Mouse (Mus musculus) heart, adult 18-20 months (tissue): ENCODE data around the gene Adam23. TPM values are rescaled to one million over a fixed set of nuclear protein-coding genes. Genes with fewer than 3 reads are reported as not detected.
A peak's percentile ranks its signal among the peaks of the same experiment; 100 is the strongest.

Experiments
- DNase-seq, 2 experiments: peaks; one replicate each; pipeline ENCODE4 v3.0.0; 2021 to 2022; ENCODE audit warnings: mixed read lengths in 1 of 2
- total RNA-seq, 2 experiments: library from RNA; stranded (reverse); gene quantifications; 2 replicates each; pipeline ENCODE4 v1.2.3; 2021

Gene Adam23
- total RNA-seq, 2 experiments from 2014 or later: 2.0 to 2.6 TPM

GRCm38 (mm10) chr1:63478946-63479345 is 33.3 kb downstream of the Adam23 start:
- peak; percentile 29 to 44 for DNase-seq

DNA sequence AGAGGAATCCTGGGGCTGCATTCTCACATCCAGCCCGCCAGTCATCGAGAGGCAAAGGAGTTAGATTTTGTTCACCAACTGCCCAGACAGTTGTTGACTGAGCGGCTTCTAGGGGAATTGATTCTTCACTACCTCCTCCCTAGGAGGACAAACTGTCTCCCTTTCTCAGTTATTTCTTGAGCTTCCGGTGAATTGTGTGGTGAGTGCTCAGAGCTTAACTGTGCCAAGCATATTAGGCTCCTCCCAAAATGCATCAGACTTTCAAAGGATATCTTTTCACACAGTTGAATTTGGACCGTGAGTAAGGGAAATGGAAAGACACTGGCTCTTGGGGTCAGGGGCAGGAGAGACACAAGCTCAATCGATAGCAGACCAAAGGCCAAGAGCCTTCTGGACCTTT is 39.0 kb downstream of the Adam23 start:
- no peak for DNase-seq

- DNase-seq: no peak
These were observed 41.0 kb downstream of the Adam23 start for GRCm38 (mm10) chr1:63486646-63487045.

DNA sequence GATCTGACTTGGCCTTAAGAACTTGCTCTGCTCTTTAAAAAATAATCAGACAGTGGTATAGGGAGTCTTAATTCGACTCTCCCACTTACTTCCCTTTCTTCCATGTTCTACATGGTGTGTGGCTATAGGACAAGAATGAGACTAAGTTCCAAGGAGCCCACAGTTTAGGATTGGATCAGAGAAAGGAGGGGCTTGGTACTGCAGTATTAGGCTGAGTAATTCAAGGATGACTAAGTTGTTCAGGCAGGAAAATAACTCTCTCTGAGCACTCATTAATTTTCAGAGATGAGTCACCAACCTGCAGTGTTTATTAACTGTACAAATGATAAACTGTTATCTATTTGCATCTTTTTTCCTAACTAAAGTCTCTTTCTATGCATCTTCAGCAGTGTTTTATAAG is 45.3 kb downstream of the Adam23 start:
- no peak for DNase-seq

- DNase-seq: no peak
These were observed 47.6 kb downstream of the Adam23 start for GRCm38 (mm10) chr1:63493325-63493724.

DNA sequence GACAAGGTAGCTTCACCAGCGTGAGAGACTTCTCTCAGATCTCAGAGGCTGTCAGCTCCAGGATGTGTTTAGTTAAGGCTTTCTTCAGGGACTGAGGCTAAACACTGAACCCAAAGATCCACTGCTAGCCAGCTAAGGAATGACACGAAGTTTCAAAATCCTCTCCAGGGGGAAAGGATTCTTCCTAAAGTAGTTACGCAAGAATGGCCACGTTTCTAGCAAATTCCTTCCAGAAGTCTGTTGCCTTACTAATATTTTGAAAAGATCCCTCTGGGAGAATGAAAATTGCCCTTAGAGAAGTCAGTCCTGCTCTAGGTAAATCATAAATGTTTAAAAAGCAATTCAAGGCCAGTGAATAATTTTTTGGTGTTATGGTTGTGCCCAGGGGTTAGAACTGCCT is 61.7 kb downstream of the Adam23 start:
- DNase-seq: peak in 1 of 2 experiments; percentile 1

GRCm38 (mm10) chr1:63508801-63509200 is 63.1 kb downstream of the Adam23 start:
- DNase-seq: no peak

DNA sequence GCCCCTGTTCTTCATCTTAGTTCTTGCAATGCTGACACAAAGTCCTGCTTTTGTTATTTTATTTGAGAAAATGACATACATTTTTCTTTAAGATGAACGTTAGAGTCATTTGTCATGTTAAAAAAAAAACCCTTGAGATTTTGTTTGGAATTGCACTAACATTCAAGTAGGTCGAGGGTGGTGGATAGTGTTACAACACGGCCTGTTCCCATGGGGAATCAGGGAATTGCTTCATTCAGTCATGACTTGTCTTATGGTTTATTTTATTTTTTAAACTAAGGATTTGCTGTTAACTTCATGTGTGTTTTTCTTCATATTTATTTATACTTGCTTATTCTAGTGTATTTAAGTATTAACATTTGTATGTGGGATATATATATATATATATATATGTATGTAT is 65.7 kb downstream of the Adam23 start:
- DNase-seq: peak in 1 of 2 experiments; percentile 4

- DNase-seq: no peak
These were observed 72.1 kb downstream of the Adam23 start for GRCm38 (mm10) chr1:63517800-63518199.

DNA sequence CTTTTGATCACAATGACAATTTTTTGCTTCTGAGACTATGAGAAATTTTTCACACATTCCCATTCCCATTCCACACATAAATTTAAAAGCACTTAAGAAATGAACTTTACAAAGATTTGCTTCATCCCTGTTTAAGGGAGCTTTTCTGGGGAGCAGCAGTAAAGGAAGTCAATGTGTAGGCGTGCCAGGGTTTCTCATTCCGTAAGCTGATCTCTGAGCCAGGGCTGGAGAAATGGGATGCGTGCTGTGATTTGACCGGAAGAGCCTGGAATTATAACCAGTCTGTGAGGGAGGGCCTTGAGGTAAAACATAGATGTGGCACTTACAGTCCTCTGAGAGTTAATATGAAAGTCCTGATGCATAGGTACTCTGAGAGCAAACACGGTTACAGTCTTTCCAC is 73.1 kb downstream of the Adam23 start:
- DNase-seq: no peak

- DNase-seq: no peak
These were observed 84.2 kb downstream of the Adam23 start for GRCm38 (mm10) chr1:63529901-63530300.

GRCm38 (mm10) chr1:63534271-63534827 is 88.7 kb downstream of the Adam23 start:
- no peak for DNase-seq

DNA sequence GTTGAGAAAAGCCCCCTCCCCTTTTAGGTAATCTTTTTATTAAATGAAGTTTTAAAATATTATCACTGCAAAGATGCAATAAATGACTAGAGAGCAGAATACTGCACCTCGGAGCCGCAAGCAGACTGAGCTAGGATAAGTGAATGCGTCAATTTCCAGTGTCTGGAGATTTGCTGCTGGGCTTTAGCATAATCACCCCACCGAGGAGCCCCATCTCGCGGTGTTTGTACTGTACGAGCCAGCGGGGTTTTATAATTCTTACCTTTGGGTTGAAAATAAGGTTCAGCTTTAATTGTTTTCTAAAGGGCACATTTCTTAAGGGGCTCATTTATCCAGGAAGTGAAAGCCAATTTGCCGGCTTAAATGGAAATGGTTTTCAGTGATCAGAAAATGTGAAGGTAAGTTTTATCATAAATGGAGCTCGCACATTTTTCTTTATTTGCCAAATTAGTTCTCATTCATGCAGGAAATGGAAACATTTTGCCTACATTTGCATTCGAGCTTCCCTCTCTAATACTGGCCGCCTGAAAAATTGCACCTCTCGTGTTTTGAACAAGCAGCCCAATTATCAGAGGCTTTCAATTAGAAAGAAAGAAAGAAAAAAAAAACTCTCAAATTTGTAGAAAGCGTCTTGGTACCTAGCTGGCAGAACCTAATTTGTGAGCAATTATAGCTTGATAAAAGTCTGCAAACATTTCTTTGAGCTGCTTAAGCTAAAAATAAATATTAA is 94.4 kb downstream of the Adam23 start:
- no peak for DNase-seq

GRCm38 (mm10) chr1:63544122-63544521 is 98.4 kb downstream of the Adam23 start:
- DNase-seq: no peak

- no peak for DNase-seq
These were observed 107.3 kb downstream of the Adam23 start for GRCm38 (mm10) chr1:63553039-63553438.

GRCm38 (mm10) chr1:63561772-63562520 is 116.3 kb downstream of the Adam23 start:
- no peak for DNase-seq

DNA sequence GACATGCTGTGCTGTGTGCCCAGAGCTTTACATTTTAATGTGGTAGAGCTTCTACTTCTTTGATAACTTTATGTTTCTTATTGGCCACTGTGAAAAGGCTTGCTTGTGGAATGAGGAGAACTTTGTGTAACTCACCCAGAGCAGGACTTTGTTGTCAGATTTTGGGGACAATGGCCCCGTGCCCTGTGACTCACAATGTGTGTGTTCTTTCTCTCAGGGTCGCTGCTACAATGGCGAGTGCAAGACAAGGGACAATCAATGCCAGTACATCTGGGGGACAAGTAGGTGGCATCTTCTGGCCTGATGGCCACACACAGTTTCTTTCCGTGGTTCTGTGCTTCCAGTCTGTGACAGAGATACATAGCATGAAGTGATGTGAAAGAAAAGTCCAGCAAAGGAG is 118.2 kb downstream of the Adam23 start:
- no peak for DNase-seq

DNA sequence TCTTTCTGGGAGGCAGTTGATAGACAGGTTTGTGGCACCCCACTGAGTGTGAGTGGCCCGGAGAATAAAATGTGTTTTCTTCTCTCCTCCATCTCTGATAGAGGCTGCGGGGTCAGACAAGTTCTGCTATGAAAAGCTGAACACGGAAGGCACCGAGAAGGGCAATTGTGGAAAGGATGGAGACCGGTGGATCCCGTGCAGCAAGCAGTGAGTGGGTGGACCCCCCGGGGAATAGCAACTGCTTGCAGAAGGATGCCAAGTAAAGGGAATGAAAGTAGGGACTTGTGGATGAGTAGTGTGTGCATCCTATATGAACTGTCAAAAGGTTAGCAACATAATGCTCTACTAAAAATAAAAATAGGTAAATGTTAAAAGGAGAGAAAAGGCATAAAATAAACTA is 120.8 kb downstream of the Adam23 start:
- no peak for DNase-seq

DNA sequence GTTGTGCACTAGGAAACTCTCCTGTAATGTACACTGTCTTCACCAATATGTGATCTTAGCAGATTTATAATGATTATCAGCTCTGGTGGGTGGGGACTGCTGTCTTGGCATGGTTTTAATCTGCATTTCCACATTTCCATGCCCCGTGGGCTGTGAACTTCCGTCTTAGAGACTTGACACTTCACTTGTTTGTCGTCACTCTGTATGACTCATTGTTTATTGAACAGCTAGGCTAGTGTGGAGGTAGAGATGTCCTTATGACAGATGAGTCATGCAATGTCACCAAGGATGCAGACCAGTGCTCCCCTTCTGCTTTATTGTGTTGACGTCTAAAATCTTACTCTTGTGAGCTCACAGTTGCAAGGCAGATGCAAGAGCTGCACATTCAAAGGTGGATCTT is 121.3 kb downstream of the Adam23 start:
- no peak for DNase-seq

DNA sequence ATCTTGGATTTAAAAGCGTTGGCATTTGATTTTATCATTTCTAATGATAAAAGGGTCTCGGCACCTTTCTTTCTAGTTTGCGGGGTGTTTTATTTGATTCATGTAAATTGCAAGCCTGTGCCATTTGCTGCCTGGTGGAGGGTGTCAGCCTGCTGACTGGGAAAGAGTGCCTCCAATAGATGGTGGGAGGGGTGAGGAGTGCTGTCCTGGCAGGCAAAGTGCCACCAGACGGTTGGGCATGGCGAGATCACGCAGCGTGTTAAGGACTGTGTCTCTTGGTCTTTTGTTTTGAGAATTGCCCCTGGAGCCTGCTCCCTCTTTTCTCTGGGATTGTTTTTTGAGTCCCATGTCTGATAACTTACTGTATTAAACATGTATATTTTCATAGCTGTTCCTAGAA is 126.5 kb downstream of the Adam23 start:
- DNase-seq: no peak

- no peak for DNase-seq
These were observed 127.7 kb downstream of the Adam23 start for GRCm38 (mm10) chr1:63573432-63573831.

DNA sequence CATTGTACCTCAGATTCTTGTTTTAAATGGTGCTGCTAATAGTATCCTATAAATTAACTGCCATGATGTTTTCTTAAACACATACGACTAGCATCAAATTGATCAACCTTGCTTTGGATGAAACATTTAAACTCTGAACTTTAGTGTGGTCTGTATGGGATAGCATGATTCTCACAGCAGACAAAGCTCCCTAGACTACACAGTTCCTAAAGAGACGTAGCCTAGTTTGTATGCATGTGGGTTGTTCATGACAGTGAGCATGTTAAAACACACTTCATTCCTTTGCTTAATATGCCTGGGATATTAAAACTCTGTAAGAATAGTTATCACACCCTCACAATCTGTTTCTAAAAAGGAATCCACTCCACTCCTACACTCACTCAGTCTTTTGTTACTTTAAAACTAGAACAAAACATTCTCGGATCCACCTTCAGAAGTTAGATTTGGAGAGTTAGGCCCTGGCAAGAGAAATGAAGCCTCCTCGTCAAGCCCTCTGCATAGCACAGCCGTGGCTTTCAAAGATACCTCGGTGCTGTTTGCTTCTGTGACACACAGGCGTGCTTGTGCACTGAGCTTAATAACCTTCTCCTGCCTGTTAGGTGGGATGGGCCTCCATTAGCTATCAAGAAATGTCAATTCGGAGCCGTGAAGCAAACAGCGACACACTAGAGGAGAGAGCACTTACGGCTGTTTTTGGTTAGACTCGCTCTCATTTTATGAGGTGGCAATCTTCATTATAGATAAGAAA is 128.3 kb downstream of the Adam23 start:
- no peak for DNase-seq

DNA sequence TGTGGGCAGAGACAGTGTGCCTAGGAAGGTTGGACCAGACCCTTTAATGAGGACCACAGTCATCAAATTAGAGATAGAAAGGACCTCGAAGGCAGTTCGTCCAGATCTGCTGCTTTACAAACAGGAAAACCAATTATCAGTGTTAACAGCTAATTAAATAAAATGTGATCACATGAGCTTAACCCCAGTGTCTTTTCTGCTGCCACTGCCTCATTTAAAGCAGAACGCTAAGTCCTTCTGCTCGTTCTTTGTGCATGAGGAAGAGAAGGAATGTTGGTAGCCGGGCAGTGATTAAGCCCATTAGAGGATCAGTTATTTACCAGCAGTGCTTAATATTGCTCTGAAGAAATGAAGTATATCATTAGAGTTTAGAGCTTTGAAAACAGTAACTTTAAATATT is 131.1 kb downstream of the Adam23 start:
- no peak for DNase-seq
